Mouse (Mus musculus): ENCODE measurements around the gene Tmem14c. TPM values are rescaled to one million over a fixed set of nuclear protein-coding genes. Genes with fewer than 3 reads are reported as not detected.

Tmem14c gene
- polyA plus RNA-seq, 1 experiment from 2014 or later = 193 TPM

- ATAC-seq (ENCODE audit: insufficient read depth, low FRiP score, low TSS enrichment) (no peak), DNase-seq (ENCODE audit: low spot score) (no peak)
- H3K36me3 ChIP-seq (ENCODE audit: control insufficient read depth, insufficient read depth, low read length) = no peaks in the 10 kb centered on the region
- H3K4me3 ChIP-seq (ENCODE audit: low read depth, low read length) = no peak overlapping the region
- no peak overlapping the region for H3K4me2 ChIP-seq (ENCODE audit: low read depth)
- H3K4me1 ChIP-seq (ENCODE audit: control insufficient read depth, insufficient read depth, low read length) = no peaks in the 10 kb centered on the region
- H3K9me3 ChIP-seq (ENCODE audit: control insufficient read depth, low read length) = no peaks in the 10 kb centered on the region
- H3K27me3 ChIP-seq (ENCODE audit: control insufficient read depth, insufficient read depth, low read length) = no peaks in the 10 kb centered on the region
- 92% methylated on average over 4 of the region's 4 CpGs for WGBS
- no peak overlapping the region for H3K9ac ChIP-seq (ENCODE audit: low read length)
- no peak overlapping the region for H3K27ac ChIP-seq (ENCODE audit: low read depth, low read length)
Measured at GRCm38 (mm10) chr13:41067618-41068017, 51.5 kb downstream of the Tmem14c start.

- H3K9me3 ChIP-seq (ENCODE audit: control insufficient read depth, low read length) = no peaks in the 10 kb centered on the region
- WGBS = 93% methylated on average over 11 of the region's 11 CpGs
Measured at GRCm38 (mm10) chr13:41071617-41072016, 55.5 kb downstream of the Tmem14c start.

More at GRCm38 (mm10) chr13:41071617-41072016, 55.5 kb downstream of the Tmem14c start:
- no peak overlapping the region for H3K27ac ChIP-seq (ENCODE audit: low read depth, low read length)
- H3K9ac ChIP-seq (ENCODE audit: low read length) = no peak overlapping the region
- no peak for ATAC-seq (ENCODE audit: insufficient read depth, low FRiP score, low TSS enrichment)
- no peak overlapping the region for H3K4me2 ChIP-seq (ENCODE audit: low read depth)
- no peak overlapping the region for H3K4me3 ChIP-seq (ENCODE audit: low read depth, low read length)
- no peaks in the 10 kb centered on the region for H3K27me3 ChIP-seq (ENCODE audit: control insufficient read depth, insufficient read depth, low read length)
- H3K4me1 ChIP-seq (ENCODE audit: control insufficient read depth, insufficient read depth, low read length) = no peaks in the 10 kb centered on the region
- DNase-seq (ENCODE audit: low spot score) = no peak
- no peaks in the 10 kb centered on the region for H3K36me3 ChIP-seq (ENCODE audit: control insufficient read depth, insufficient read depth, low read length)

Other genes starting within 250 kb of the Tmem14c start
- gene Gcnt2, start 156.5 kb upstream of the Tmem14c start, polyA plus RNA-seq (2014; fragmentation: Nextera tagmentation; extraction: Ambion mirVana) = 5.9 and 6.9 TPM in 2 replicates
- gene Pak1ip1, start 15.3 kb upstream of the Tmem14c start, polyA plus RNA-seq (2014; fragmentation: Nextera tagmentation; extraction: Ambion mirVana) = 77.7 and 81.0 TPM in 2 replicates
- gene Mak, start 63.4 kb downstream of the Tmem14c start, polyA plus RNA-seq (2014; fragmentation: Nextera tagmentation; extraction: Ambion mirVana) = 0.39 and 0.76 TPM in 2 replicates
- gene Gcm2, start 94.7 kb downstream of the Tmem14c start, polyA plus RNA-seq (2014; fragmentation: Nextera tagmentation; extraction: Ambion mirVana) = 0.11 TPM in 1 of 2 replicates, not detected in the other
- gene Sycp2l, start 98.0 kb downstream of the Tmem14c start, polyA plus RNA-seq (2014; fragmentation: Nextera tagmentation; extraction: Ambion mirVana) = not detected in 2 replicates
- gene Elovl2, start 204.1 kb downstream of the Tmem14c start, polyA plus RNA-seq (2014; fragmentation: Nextera tagmentation; extraction: Ambion mirVana) = 44.2 and 48.9 TPM in 2 replicates
- 17.8 and 19.4 TPM in 2 replicates for gene Smim13, start 233.6 kb downstream of the Tmem14c start, polyA plus RNA-seq (2014; fragmentation: Nextera tagmentation; extraction: Ambion mirVana)

All from neural tube, embryonic 11.5 days (tissue).